Mouse (Mus musculus) right cerebral cortex, postnatal 4 days (tissue): ENCODE results near the gene Adgrg3.

ENCODE experiments used
- DNase-seq: peaks from one replicate; pipeline ENCODE4 v3.0.0-alpha.2; 2022

Gene Adgrg3

GRCm38 (mm10) chr8:95084261-95084660 lies 66.8 kb downstream of the Adgrg3 start:
- DNase-seq, result no peak

- no peak for DNase-seq
Observed at GRCm38 (mm10) chr8:95084744-95085431, 67.4 kb downstream of the Adgrg3 start.

- DNase-seq, result no peak
Observed at GRCm38 (mm10) chr8:95085432-95086141, 68.1 kb downstream of the Adgrg3 start.

GRCm38 (mm10) chr8:95093574-95093973 lies 76.1 kb downstream of the Adgrg3 start:
- no peak for DNase-seq
